Mouse (Mus musculus) intestine, embryonic 16.5 days (tissue): ENCODE data around the gene Crebrf. TPM values are rescaled to one million over a fixed set of nuclear protein-coding genes. Genes with fewer than 3 reads are reported as not detected.
A peak's percentile ranks its signal among the peaks of the same experiment; 100 is the strongest.

Source experiments
- ATAC-seq: fragments of 200-750 bp; cut with Nextera tagmentation; 2 replicates; pipeline ENCODE4 v1.8.0; 2017; ENCODE audit warnings: moderate TSS enrichment, moderate library complexity
- H3K27ac ChIP-seq: fragments of 300-500 bp; sonication (generic); 2 replicates; pipeline ENCODE4 v1.5.1; 2014; ENCODE audit warnings: mild to moderate bottlenecking, low read length
- H3K27me3 ChIP-seq: fragments of 300-500 bp; sonication (generic); replicated peaks from 2 replicates; pipeline ENCODE4 v1.6.1; 2014; ENCODE audit warnings: low read length, control low read depth, mixed read lengths; ENCODE audit not compliant: control insufficient read depth, insufficient read depth
- H3K36me3 ChIP-seq: fragments of 300-500 bp; sonication (generic); 2 replicates; pipeline ENCODE4 v1.6.1; 2014; ENCODE audit warnings: low read length, control low read depth; ENCODE audit not compliant: control insufficient read depth, insufficient read depth
- H3K4me1 ChIP-seq: fragments of 300-500 bp; sonication (generic); 2 replicates; pipeline ENCODE4 v1.6.1; 2014; ENCODE audit warnings: low read length, control low read depth, mixed read lengths; ENCODE audit not compliant: control insufficient read depth, insufficient read depth
- H3K4me2 ChIP-seq: fragments of 300-500 bp; sonication (generic); 2 replicates; pipeline ENCODE4 v1.6.1; 2014; ENCODE audit warnings: low read depth, low read length, control low read depth
- H3K4me3 ChIP-seq: fragments of 300-500 bp; sonication (generic); 2 replicates; pipeline ENCODE4 v1.5.1; 2014; ENCODE audit warnings: mild to moderate bottlenecking, low read length
- H3K9ac ChIP-seq: fragments of 300-500 bp; sonication (generic); 2 replicates; pipeline ENCODE4 v1.6.1; 2014; ENCODE audit warnings: low read depth, low read length
- H3K9me3 ChIP-seq: fragments of 300-500 bp; sonication (generic); 2 replicates; pipeline ENCODE4 v1.6.1; 2016; ENCODE audit warnings: low read length, control low read depth; ENCODE audit not compliant: control insufficient read depth
- WGBS: fragments of 180-500 bp; shearing (Covaris S2); extraction: QIAGEN DNeasy Blood & Tissue Kit; methylation state at CpG from one replicate; pipeline ENCODE4 v1.1.7; 2014; 5-methylcytosine and 5-hydroxymethylcytosine counted together
- polyA plus RNA-seq: library from polyadenylated mRNA; unstranded; fragments of >200 nt; fragmentation: Nextera tagmentation; extraction: Ambion mirVana; gene quantifications from 2 replicates; pipeline ENCODE4 v1.2.1, GENCODE M21; 2015

Gene Crebrf
- 8.1 and 9.4 TPM in 2 replicates for polyA plus RNA-seq

DNA sequence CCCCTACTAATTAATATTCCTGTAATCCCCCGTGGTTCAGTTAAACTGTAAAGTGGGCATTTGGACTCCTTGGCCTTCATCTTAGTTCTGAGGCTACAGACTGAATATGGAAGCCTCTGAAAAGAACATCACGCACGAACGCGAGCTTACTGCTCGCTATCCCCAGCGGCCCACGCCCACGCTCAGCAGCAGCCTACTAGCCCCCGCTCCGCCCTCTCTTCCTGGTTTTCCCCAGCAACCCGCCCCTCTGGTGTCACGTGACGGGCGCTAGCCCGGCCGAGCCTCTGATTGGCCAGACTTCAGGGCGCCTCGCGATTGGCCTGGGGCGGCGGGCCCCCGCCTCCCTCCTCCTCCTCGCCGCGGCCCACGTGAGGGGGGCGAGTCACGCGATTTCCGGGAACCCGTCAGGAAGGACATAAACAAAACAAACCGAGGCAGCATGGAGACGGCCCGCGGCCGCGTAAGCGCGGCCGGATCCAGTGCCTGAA, at the start of gene Crebrf:
Gene Crebrf, plus strand, starts transcription at position 380 of the 488 bp plus-strand sequence.
- WGBS: under 1% methylated on average over 41 of the region's 41 CpGs

DNA sequence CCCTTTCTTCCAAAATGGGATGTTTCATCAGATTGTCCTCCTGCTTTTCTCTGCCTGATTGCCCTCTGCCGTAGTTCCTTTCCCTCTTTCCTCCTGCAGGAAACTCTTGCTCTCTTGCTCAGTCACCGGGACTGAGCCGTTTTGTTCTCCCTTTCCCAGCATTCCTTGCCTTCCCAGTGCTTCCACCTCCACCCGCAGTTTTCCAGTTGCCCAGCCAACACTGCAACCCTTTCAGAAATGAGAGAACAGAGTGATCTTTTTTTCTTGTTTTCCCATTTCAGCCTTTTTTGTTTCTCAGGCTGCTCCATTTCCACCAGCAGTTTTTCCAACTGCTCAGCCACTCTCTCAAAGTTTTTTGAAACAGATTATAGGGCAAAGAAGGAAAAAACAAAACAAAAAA, 44.2 kb upstream of the Crebrf start:
- Histone ChIP-seq H3K4me1 (no peaks in the 10 kb centered on the region), H3K4me2 (no peak overlapping the region), H3K9ac (no peak overlapping the region), H3K4me3 (no peak overlapping the region), H3K27ac (no peak overlapping the region), H3K9me3 (no peaks in the 10 kb centered on the region), H3K36me3 (no peaks in the 10 kb centered on the region), H3K27me3 (no peaks in the 10 kb centered on the region)
- 66% methylated on average over 4 of the region's 4 CpGs for WGBS
- ATAC-seq: no peak

More for the DNA sequence above, at the start of gene Crebrf:
- H3K9ac ChIP-seq: peak within 1 kb of the TSS; percentile 76
- no peaks in the 10 kb centered on the region for H3K36me3 ChIP-seq
- peak within 1 kb of the TSS; percentile 89 for H3K4me3 ChIP-seq
- ATAC-seq: peak; percentile 65
- no peaks in the 10 kb centered on the region for H3K27me3 ChIP-seq
- no peaks in the 10 kb centered on the region for H3K4me1 ChIP-seq
- peak within 1 kb of the TSS; percentile 80 for H3K4me2 ChIP-seq
- no peaks in the 10 kb centered on the region for H3K9me3 ChIP-seq
- H3K27ac ChIP-seq: peak within 1 kb of the TSS; percentile 95

DNA sequence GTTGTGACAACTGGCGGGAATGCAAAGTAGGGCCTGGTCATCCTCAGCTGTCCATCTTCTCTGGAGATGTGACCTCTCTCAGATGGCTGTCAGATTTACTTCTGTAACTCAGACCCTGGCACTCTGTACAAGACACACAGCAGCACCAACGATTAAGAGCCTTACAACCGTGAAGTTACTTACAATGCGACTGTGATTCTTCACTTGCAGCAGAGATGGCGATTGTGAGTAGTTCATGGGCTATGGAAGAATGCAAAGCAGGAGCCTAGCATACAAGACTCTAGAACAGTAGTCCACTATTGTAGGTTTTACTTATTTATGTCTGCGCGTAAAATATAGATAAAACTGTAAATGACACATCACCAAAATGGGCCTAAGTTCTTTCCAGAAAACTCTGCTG, 39.6 kb upstream of the Crebrf start:
- ATAC-seq: peak; percentile 31
- no peaks in the 10 kb centered on the region for H3K27me3 ChIP-seq
- H3K4me3 ChIP-seq: peak overlapping the region; percentile 87
- peak overlapping the region; percentile 80 for H3K4me2 ChIP-seq
- 0 out of 2 replicates have a peak, but pooled peaks cover 3% of the 10 kb centered on the region for H3K36me3 ChIP-seq
- H3K9ac ChIP-seq: peak overlapping the region; percentile 90
- no peaks in the 10 kb centered on the region for H3K9me3 ChIP-seq
- H3K27ac ChIP-seq: no peak overlapping the region
- WGBS: 23% methylated on average over 7 of the region's 7 CpGs
- peaks cover 11% of the 10 kb centered on the region; the same call in 1 of the 2 replicates for H3K4me1 ChIP-seq

DNA sequence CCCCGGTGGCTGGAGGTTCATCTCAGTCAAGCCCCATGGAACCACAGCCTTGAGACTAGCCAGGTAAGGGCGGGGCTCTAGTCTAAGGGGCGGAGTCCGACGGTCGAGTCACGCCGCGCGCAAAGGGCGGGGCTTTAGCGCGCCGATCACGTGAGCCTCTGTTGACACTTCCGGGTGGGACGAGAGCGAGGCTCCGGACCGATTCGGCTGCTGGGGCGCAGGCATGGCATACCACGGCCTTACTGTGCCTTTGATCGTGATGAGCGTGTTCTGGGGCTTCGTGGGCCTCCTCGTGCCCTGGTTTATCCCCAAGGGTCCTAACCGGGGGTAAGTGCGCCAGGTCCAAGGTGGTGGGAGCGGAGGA, 39.2 kb upstream of the Crebrf start:
- Histone ChIP-seq H3K36me3 (0 out of 2 replicates have a peak, but pooled peaks cover 5% of the 10 kb centered on the region), H3K9me3 (no peaks in the 10 kb centered on the region), H3K27ac (peak overlapping the region; percentile 92), H3K4me3 (peak overlapping the region; percentile 87), H3K4me2 (peak overlapping the region; percentile 80), H3K4me1 (peaks cover 11% of the 10 kb centered on the region; the same call in 1 of the 2 replicates), H3K27me3 (no peaks in the 10 kb centered on the region), H3K9ac (peak overlapping the region; percentile 90)
- ATAC-seq: peak; percentile 98
- WGBS: under 1% methylated on average over 30 of the region's 30 CpGs

DNA sequence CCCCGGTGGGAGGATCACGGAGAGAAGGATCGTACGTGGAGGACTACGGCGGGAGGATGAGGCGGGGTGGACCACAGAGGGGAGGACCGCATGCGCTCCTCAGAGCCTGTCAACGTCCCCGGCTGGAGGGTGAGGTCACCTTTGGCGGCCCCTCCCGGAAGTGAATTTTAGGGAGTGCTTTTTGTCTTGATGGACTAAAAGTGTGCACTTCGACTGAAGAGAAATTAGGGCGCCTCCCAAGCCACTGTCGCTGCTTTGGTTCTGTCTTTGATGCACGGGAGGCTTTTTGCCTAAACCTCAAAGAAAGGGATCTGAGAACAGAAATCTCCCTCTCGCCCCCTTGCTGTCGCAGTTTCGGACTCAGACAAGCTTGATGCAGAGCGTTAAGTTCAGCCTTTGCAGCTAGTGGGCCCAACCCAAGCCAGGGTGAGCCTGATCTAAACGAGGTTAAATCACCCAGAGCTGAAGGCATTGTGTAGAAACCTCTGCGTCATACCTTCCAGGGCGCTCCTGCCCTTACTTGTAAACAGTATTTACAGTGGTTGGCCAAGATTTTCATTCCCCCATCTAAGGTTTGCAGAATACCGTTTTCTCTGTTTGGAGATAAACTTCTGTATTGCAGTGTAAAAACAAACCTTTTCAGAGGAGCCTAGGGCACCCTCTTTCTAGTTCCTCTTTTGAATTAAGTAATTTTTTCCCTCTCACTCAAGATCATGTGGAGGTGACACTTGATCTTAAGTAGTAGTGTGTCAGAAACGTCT, 38.7 kb upstream of the Crebrf start:
- H3K27me3 ChIP-seq: no peaks in the 10 kb centered on the region
- H3K4me2 ChIP-seq: peak overlapping the region; percentile 80
- WGBS: 2% methylated on average over 26 of the region's 26 CpGs
- ATAC-seq: peak; percentile 95
- peak overlapping the region; percentile 90 for H3K9ac ChIP-seq
- H3K4me3 ChIP-seq: peak overlapping the region; percentile 87
- H3K4me1 ChIP-seq: peaks cover 11% of the 10 kb centered on the region; the same call in 1 of the 2 replicates
- no peaks in the 10 kb centered on the region for H3K9me3 ChIP-seq
- H3K27ac ChIP-seq: peak overlapping the region; percentile 92
- H3K36me3 ChIP-seq: 0 out of 2 replicates have a peak, but pooled peaks cover 5% of the 10 kb centered on the region

DNA sequence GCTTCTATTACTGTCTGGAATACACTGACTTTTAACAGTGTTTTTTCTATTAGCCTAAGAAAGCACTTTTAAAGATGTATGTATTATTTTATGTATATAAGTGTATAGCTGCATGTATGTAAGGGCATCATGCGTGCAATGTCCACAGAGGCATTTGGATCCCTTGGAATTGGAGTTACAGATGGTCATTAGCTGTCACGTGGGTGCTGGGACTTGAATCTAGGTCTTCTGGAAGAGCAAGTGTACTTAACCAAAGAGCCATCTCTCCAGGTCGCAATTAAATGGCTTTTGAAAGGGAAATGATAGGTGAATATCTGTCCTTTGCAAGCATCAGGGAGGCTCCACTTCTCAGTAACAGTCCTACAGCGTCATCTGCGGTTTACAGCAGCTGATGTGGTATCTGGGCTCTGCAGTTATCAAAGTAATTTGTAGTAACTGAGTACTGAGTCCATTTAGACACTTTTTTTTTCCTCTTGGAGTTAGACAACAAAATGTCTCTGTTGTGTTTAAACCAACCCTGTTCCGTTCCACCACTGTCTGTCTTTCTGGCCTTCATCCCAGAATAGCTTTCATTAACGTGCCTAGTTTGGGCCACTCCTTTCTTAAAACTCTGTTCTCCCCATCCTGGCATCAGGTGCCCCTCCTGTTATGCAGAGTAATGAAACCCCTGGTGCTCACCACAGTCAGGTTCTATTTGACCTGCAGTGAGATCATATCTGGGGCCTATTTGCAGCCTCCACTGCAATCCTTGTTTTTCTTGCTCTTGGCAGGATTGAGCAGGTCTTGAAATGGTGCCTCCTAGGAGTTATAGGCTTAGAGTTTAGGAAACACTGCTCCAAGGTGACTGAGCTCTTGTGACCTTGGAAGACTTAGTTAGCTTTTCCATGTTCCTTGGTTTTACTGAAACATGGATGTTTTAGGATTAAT, 37.5 kb upstream of the Crebrf start:
- Histone ChIP-seq H3K27me3 (no peaks in the 10 kb centered on the region), H3K36me3 (0 out of 2 replicates have a peak, but pooled peaks cover 5% of the 10 kb centered on the region), H3K27ac (no peak overlapping the region), H3K9me3 (no peaks in the 10 kb centered on the region), H3K9ac (0 out of 2 replicates have a peak overlapping the region, but pooled peaks have one; percentile 1), H3K4me3 (no peak overlapping the region), H3K4me1 (peaks cover 11% of the 10 kb centered on the region; the same call in 1 of the 2 replicates), H3K4me2 (peak overlapping the region; percentile 80; the same call in 1 of the 2 replicates)
- ATAC-seq: no peak
- WGBS: 76% methylated on average over 7 of the region's 7 CpGs

DNA sequence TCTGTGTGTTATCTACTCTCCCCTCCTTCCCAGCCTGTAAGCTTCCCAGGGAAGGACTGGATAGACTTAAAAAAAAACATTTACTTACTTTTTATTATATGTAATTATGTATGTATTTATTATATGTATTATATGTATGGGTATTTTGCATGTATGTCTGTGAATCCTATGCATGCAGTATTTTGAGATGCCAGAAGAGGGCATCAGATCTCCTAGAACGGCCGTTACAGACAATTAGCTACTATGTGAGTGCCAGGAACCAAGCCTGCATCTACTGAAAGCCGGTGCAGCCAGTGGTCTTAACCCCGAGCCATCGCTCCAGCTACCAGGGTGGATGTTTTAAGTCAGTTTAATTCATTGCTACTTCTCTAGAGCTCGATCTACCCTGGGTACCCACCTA, 34.2 kb upstream of the Crebrf start:
- Histone ChIP-seq H3K27me3 (no peaks in the 10 kb centered on the region), H3K27ac (no peak overlapping the region), H3K4me1 (peaks cover 11% of the 10 kb centered on the region; the same call in 1 of the 2 replicates), H3K36me3 (0 out of 2 replicates have a peak, but pooled peaks cover 10% of the 10 kb centered on the region), H3K4me2 (no peak overlapping the region), H3K9me3 (no peaks in the 10 kb centered on the region), H3K9ac (no peak overlapping the region), H3K4me3 (no peak overlapping the region)
- no peak for ATAC-seq
- 91% methylated on average over 6 of the region's 6 CpGs for WGBS

DNA sequence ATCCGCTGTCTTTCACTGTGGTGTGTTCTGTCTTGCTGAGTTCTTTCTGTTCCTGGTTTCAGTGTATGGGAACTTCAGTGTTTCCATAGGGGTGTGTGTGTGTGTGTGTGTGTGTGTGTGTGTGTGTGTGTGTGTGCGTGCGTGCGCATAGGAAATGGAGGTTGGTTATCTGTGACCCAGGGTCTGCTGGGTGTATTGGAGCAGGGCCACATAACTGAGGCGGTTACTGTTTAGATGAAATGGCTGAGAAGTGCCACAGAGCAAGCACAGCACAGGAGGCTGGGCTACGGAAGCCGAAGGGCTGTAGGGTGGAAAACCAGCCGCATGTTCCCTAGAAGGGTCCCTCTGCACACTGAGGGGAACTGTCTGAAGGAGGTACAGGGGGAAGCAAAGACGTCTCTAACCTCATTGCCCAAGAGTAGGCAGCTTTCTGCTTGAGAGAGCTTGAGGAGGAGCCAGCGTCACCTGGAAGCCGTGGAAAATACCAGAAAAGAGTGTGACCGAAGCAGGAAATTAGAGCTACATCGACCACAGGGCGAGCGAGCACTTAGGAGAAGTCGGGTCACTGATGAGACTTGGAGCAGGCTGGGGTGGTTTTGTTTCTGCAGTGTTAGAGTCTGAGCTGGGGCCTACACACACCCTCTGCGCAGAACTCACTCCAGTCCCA, 29.0 kb upstream of the Crebrf start:
- 89% methylated on average over 17 of the region's 17 CpGs for WGBS
- Histone ChIP-seq H3K9ac (no peak overlapping the region), H3K27me3 (no peaks in the 10 kb centered on the region), H3K4me2 (no peak overlapping the region), H3K4me1 (no peaks in the 10 kb centered on the region), H3K9me3 (no peaks in the 10 kb centered on the region), H3K27ac (no peak overlapping the region), H3K4me3 (no peak overlapping the region), H3K36me3 (0 out of 2 replicates have a peak, but pooled peaks cover 5% of the 10 kb centered on the region)
- no peak for ATAC-seq
